In the genomic region with DNA sequence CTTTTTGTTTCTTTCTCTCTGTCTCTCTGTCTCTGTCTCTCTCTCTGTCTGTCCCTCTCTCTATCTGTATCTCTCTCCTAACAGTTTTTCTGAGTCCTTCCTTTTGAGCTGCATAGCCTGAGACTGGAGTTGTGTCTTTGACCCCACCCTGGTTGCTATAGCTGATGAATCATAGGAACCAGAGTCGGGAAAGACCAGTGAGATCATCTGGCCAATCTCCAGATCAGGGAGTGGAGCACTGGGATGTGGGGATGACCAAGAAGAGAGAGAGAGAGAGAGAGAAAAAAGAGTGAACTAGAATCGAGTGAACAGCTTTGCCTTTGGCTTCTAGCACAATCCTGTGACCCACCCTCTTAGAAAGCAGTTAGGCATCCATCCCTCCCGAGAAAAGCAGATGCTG, we compare ENCODE assay signal across 12 mouse cellular contexts. TPM values are rescaled to one million over a fixed set of nuclear protein-coding genes. Genes with fewer than 3 reads are reported as not detected.
A peak's percentile ranks its signal among the peaks of the same experiment; 100 is the strongest.
DNase-seq lines count a peak whose midpoint lies in the region; ATAC-seq lines count a peak whose summit lies in the region.
"Had no signal": no experiment of that assay in that cellular context is flagged by ENCODE, and none has a peak within 500 bp of the region (broad histone marks: within the 10 kb centered on the region; RNA-seq: fewer than 3 reads in every experiment).

No protein-coding gene starts in this region.

- no peak overlapping the region for H3K4me3 ChIP-seq in heart, embryonic 12.5 days
- H3K4me3 ChIP-seq: hindbrain, embryonic 13.5 days had no signal

- no peak overlapping the region for H3K9ac ChIP-seq in heart, embryonic 12.5 days
- H3K9ac ChIP-seq: hindbrain, embryonic 13.5 days had no signal

- WGBS in heart, embryonic 12.5 days: 45% methylated on average over 3 of the region's 3 CpGs

- H3K4me2 ChIP-seq in heart, embryonic 12.5 days: no peak overlapping the region
- H3K4me2 ChIP-seq: hindbrain, embryonic 13.5 days had no signal

- no peaks in the 10 kb centered on the region for H3K27me3 ChIP-seq in heart, embryonic 12.5 days (replicated peaks)
- H3K27me3 ChIP-seq: CH12.LX; hindbrain, embryonic 13.5 days had no signal

- H3K4me1 ChIP-seq in heart, embryonic 12.5 days (replicated peaks): peaks cover 8% of the 10 kb centered on the region
- H3K4me1 ChIP-seq: hindbrain, embryonic 13.5 days had no signal

- H3K36me3 ChIP-seq in heart, embryonic 12.5 days: no peaks in the 10 kb centered on the region
- H3K36me3 ChIP-seq: hindbrain, embryonic 13.5 days had no signal

- peak; percentile 55; the same call in 1 of the 2 replicates for ATAC-seq in heart, embryonic 12.5 days (ENCODE audit: insufficient number of reproducible peaks, low FRiP score)
- ATAC-seq: forebrain, embryonic 16.5 days had no signal

- H3K27ac ChIP-seq in heart, embryonic 12.5 days (ENCODE audit: poor library complexity, severe bottlenecking): no peak overlapping the region
- H3K27ac ChIP-seq: hindbrain, embryonic 13.5 days had no signal

- H3K9me3 ChIP-seq in heart, embryonic 12.5 days (replicated peaks): no peaks in the 10 kb centered on the region
- H3K9me3 ChIP-seq: hindbrain, embryonic 13.5 days had no signal

- DNase-seq in gastrocnemius, adult 18-20 months (ENCODE audit: low spot score): peak; percentile 82
- no peak for DNase-seq in gastrocnemius, postnatal 10 days
- DNase-seq in MN1 (ENCODE audit: low spot score): peak; percentile 76
- peak; percentile 66 for DNase-seq in lung, postnatal 25 days (ENCODE audit: low spot score)
- DNase-seq in yolk sac, embryonic 10.5 days (ENCODE audit: low spot score): no peak
- no peak for DNase-seq in right cerebral cortex, postnatal 25 days
- no peak for DNase-seq in spleen, adult 18-20 months
- DNase-seq: layer of hippocampus, adult 9-11 months had no signal

RNA-seq across cellular contexts. Expression of a gene that starts 10.2 kb away (rescaled TPM):
- 10 to 100 TPM; 29.4 to 53.6 TPM for total RNA-seq in gastrocnemius, adult 18-20 months (2021)
- 100 to 1,000 TPM; 142 to 185 TPM for total RNA-seq in gastrocnemius, postnatal 10 days (2021)
- polyA plus RNA-seq in heart, embryonic 12.5 days (2016; fragmentation: Nextera tagmentation; extraction: Ambion mirVana): 378 and 387 TPM in 2 replicates

RNA-seq across cellular contexts. Expression of a gene that starts 45.5 kb away (rescaled TPM):
- total RNA-seq in gastrocnemius, adult 18-20 months (2021): 1 to 10 TPM; 4.5 to 5.3 TPM
- 1 to 10 TPM; 5.7 to 8.0 TPM for total RNA-seq in gastrocnemius, postnatal 10 days (2021)
- polyA plus RNA-seq in heart, embryonic 12.5 days (2016; fragmentation: Nextera tagmentation; extraction: Ambion mirVana): 14.0 and 17.4 TPM in 2 replicates

Comparison
In these comparisons a context has a peak if more than half of its experiments do, and no peak if none do; other contexts are left out.
1. DNase-seq: peak in gastrocnemius, adult 18-20 months (single experiment), MN1 (single experiment) and lung, postnatal 25 days (single experiment); none in gastrocnemius, postnatal 10 days (single experiment), yolk sac, embryonic 10.5 days (single experiment), right cerebral cortex, postnatal 25 days (single experiment) and spleen, adult 18-20 months (0 of 2).